Mouse (Mus musculus) lung, postnatal 36 days (tissue): ENCODE data around the gene Gm5565.
"Not testable (repeated sequence)": the region's sequence is repeated elsewhere in the genome, so short reads cannot be mapped to it uniquely, and the experiment has no call there.

Source experiments
- DNase-seq: peaks from one replicate; pipeline ENCODE4 v3.0.0; 2022; ENCODE audit warnings: mixed read lengths

Gene Gm5565

DNA sequence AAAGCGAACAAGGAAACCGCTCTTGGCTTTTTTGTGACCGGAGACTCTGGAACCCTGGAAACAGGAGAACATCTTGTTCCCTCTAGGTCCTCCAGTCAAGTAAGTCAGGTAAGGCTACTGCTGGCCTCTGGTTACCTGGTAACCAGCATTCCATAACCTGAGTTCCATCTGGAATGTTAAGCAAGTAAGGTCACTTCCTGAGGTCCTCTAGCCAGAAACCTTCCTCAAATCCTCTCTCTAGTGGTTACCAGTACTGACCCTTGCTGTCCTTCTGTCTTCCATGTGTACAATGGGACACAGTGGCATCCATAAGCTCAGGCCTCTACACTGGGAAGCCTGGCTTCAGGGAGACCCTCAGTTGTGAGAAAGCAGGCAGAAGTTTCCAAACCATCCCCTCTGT lies at the start of gene Gm5565:
Gene Gm5565 (minus strand): TSS at position 101 of the 400 bp plus-strand sequence.
- not testable (repeated sequence) for DNase-seq

- DNase-seq: no peak
These were observed 45.2 kb upstream of the Gm5565 start for GRCm38 (mm10) chr5:146205537-146205936.

- no peak for DNase-seq
These were observed 43.6 kb upstream of the Gm5565 start for GRCm38 (mm10) chr5:146203921-146204320.

DNA sequence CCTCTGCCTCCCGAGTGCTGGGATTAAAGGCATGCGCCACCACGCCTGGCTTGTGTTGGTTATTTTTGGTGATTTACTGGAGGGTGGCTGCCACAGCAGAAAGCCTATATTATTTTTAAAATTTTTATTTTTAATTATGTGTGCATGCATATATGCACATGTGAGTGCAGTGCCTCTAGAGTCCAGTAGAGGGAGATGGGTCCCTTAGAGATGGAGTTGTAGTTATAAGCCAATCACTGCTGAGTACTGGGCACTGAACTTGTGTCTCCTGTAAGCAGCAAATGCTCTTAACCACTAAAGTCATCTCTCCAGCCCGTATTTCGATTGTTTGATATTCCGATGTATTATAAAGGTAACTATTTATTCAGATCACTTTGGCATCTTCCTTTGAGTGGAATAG lies 40.2 kb upstream of the Gm5565 start:
- DNase-seq: no peak

DNA sequence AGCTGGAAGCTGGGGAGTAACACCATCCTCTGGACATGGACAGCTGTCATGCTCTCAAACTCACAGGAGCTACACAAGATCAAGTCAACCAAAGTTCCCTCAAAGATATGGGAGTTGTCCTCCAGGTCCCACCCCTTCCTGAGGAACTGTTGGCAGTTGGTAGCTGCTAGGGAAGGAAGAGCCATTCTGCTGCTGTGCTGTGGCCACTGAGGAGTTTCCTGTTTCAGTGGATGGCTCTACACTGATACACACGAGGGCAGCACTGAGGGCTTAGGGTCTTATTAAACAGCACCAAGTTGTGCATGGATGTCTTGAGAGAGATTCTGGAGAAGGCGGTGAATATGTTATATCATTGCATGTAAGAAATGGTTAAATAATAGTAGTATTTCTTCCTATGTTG lies 39.2 kb upstream of the Gm5565 start:
- DNase-seq: no peak

DNA sequence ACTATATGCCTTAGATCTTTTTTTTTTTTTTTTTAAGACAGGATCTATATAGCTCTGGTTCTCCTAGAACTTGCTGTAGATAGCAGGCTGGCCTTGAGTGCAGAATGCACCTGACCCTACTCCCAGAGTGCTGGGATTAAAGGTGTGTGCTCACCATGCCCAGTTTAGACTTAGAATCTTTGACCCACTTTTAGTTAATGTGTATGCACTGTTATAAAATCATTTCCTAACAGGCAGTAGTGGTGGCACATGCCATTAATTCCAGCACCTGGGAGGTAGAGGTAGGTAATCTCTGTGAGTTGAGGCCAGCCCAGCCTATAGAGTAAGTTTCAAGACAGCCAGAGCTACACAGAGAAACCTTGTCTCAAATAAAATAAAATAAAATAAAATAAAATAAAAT lies 38.7 kb upstream of the Gm5565 start:
- no peak for DNase-seq

GRCm38 (mm10) chr5:146193360-146193759 lies 33.0 kb upstream of the Gm5565 start:
- DNase-seq: no peak

GRCm38 (mm10) chr5:146190501-146191269 lies 30.3 kb upstream of the Gm5565 start:
- no peak for DNase-seq

GRCm38 (mm10) chr5:146190093-146190492 lies 29.8 kb upstream of the Gm5565 start:
- no peak for DNase-seq

- DNase-seq: no peak
These were observed 28.4 kb upstream of the Gm5565 start for GRCm38 (mm10) chr5:146188712-146189111.

- DNase-seq: no peak
These were observed 27.8 kb upstream of the Gm5565 start for GRCm38 (mm10) chr5:146188144-146188543.

- peak; percentile 77 for DNase-seq
These were observed 27.1 kb upstream of the Gm5565 start for GRCm38 (mm10) chr5:146187441-146187840.

- DNase-seq: not testable (repeated sequence)
These were observed 24.9 kb upstream of the Gm5565 start, which contains the start of gene 1700001J03Rik for GRCm38 (mm10) chr5:146185204-146185603. Gene 1700001J03Rik, minus strand, starts transcription at chr5:146185304.

DNA sequence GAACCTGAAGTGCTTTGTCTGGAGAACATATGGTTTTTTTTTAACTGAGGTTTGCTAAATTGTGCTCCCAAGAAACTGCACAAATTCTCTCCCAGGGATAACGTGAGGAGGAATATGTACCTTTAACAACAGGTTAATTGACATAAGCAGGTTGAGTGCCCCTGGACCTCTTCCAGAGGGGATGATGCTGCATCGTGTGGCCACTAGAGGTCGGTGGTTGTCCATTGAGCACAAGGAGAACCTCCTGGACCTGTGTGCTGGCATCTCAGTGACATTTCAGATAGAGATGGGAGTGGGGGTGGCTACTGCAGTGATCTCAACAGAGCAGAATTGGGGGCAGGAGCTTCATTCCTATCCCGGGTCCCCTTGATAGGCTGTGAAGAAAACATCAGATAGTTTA lies 12.4 kb upstream of the Gm5565 start:
- peak; percentile 56 for DNase-seq

- DNase-seq: not testable (repeated sequence)
These were observed 10.3 kb upstream of the Gm5565 start, which contains the start of gene Gm6309 for GRCm38 (mm10) chr5:146170621-146171020. Gene Gm6309, minus strand, starts transcription at chr5:146170721.

GRCm38 (mm10) chr5:146158326-146158725 lies 2.0 kb downstream of the Gm5565 start:
- DNase-seq: not testable (repeated sequence)

DNA sequence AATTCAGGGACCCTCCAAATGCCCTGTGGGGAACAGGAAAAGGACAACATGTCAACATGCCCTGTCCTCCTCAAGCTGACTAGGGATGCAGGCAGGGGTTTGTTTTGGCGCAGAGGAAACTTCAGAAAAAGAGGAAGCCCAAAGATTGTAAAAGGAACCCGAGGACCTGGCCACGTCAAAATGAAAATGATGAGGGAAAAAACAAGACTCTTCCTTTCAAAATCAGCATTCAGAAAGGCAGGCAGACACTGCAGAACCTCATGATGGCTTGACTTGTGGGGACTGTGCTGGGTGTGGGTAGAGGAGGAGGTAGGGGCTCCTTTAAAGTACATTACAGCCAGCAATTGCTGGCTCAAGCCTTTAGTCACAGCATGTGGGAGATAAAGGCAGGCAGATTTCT lies 9.9 kb downstream of the Gm5565 start:
- no peak for DNase-seq

- no peak for DNase-seq
These were observed 12.4 kb downstream of the Gm5565 start for GRCm38 (mm10) chr5:146147903-146148302.
